Mouse (Mus musculus) CD4-positive helper T cell, adult 2 months (primary cell): Measurements from ENCODE around the gene 1110008L16Rik.
"Not testable (repeated sequence)": the region's sequence is repeated elsewhere in the genome, so short reads cannot be mapped to it uniquely, and the experiment has no call there.

ENCODE experiments used
- DNase-seq: peaks from one replicate; pipeline ENCODE4 v3.0.0-alpha.2; 2012; ENCODE audit warnings: low read depth, missing footprints, low spot score

The 1110008L16Rik gene

DNA sequence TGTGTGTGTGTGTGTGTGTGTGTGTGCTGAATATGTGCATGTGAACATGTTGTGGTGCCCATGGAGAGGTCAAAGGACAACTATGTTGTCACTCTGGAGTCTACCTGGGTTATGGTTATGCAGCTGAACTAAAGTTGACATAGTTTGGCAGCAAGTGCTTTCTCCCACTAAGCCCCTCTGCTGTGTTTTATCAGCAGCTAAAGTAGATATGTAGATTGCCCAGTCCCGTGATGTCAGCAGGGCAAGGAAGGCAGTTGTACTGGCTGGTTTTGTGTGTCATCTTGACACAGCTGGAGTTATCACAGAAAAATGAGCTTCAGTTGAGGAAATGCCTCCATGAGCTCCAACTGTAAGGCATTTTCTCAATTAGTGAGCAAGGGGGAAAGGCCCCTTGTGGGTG, 43.7 kb downstream of the 1110008L16Rik start:
- not testable (repeated sequence) for DNase-seq

DNA sequence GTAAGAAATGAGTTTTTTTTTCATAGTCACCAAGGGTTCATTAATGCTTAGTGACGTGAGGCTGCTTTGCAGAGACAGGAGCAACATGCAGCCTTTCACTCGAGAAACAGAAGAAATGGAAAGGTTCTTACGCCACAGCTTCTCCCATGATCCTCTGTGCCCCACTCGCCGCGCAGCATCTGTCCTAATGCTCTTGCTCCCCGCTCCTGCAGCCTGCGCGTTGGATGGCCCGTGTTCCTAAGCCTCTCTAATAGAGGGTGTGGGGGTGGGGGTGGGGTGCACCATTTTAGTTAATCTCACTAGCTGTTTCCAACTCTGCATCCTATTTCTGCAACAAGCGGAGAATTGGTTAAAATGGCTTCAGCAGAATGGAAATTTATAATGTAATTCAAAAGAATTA, 44.6 kb downstream of the 1110008L16Rik start:
- no peak for DNase-seq

DNA sequence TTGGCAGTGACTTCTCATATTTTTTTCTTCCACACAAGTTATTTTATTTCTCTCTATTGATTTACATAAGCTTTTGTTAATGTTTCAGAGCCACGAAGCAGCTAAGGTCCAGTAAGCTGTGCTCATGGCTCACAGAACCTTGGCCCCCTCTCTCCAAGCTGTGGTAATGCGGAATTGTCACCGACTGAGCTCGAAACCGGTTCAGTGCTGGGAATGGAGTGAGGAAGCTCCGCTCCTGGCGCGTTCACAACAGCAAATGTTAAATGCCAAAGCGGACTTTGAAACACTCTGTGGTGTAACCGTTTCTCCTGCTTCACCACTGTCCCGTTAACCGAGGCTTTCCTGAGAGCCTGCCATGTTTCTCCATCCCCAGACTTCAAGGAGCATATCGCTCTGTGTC, 45.2 kb downstream of the 1110008L16Rik start:
- DNase-seq: no peak

DNA sequence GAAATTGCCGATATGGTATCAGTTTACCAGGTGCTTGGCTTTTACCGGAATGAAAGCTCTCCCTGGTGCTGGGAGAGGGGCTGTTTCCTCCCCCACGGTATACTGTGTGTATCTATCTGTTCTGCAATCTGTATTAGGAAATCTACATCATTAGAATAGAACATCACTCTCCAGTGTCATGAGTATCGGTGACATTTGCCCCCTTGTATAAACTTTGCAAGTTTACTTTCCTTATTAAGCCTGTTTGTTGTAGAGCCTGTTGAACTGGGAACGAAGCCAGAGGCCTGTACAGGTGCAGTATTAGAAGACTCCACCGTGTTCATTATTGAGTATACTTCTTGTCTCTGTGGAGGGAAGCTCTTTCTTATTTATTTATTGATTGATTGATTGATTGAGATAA, 54.0 kb downstream of the 1110008L16Rik start:
- no peak for DNase-seq

DNA sequence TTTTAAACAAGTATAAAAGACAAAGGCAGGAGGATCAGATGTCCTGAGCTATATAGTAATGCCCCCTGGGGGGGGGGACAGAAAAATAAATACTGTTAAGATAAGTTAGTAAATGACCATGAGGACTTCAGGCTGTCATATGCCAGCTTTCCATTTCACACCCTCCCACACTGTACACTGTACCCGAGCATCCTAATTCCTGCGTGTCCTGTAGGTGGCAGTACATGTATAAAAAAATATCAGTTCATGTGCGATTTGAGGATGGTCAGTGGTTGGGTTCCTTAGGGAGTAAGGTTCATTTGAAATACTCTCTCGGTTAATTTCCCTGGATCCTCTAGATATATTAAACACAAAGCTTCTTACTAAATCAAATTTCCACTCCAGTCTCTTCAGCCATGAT, 55.5 kb downstream of the 1110008L16Rik start:
- DNase-seq: peak; percentile 65

DNA sequence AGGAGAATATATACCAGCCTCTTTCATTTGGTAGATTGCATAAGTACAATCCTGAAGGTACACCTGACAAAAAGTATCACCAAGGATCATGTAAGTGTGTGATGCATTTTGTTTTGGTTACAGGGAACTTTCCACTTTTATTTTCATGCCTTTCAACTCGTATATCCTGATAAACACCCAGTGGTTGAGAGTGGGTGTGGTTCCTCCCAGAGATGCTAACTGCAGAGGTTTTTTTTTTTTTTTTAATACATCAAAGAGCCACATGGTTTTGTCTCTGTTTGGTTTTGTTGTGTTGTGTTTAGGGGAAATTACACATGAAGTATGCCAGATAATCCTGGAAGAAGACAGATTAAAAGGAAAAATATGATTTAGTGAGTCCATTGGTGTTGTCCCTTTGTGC, 57.9 kb downstream of the 1110008L16Rik start:
- DNase-seq: peak; percentile 69

DNA sequence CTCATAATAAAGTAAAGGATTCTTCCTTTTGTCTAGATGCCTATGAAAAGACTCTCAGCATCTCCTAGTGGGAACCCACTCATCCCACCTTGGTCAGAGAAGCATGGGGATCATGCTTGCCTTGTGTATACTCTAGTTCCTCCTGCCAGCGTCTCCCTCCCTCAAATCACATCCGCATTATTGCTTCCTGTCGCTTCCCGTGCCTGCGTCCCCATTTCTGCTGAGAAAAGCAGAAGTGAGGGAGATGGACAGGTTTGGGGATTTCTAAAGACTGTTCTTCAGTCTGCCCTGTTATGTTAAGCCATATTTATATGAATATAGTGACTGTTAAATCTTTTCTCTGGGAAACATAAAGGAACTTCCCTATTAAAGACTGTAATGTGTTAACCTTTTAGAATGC, 61.6 kb downstream of the 1110008L16Rik start:
- no peak for DNase-seq

DNA sequence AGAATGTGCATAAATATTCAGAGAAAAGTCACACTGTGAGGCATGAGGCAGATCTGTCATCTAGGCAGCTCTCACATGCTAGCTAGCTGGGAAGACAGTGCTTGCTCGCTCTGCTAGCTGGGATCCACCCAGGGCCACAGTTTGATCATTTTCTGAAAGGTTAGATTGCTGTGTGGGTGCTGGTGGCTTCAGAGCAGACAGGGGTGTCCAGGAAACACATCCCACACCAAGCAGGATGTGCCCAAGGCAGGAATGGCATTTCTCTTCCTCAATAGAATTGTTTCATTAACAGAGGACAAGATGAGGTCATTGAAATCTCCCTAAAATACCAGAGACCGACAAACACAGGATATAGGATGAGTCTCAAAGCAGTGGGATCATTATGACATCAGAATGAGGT, 65.7 kb downstream of the 1110008L16Rik start:
- DNase-seq: no peak

DNA sequence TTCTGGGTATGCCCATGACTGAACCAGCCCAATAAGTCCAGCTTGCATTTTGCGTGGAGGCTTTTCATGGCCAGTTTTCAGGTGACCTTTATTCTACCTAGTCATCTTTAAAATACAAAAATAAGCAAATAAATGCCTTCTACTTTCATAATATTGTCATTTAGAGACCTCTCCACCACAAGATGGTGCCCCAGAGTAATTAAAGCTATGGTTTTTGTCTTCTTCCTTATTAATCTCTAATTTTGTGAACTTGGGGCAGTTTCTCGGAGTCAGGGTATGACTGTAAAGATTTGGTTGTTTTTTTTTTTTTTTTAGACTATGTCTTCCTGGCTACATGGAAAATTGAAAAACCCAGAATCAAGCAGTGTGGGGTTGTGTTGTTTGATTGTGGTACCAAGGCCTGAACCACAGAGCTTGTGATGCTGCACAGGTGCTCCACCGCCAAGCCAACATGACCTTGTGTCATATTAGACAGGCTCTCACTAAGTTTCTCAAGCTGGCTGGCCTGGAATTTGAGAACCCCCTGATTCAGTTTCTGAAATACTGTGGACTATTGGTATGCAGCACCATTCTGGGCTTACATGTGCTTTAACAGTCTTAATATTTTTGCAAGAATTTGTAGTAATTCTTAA, 73.2 kb downstream of the 1110008L16Rik start:
- DNase-seq: peak; percentile 32

DNA sequence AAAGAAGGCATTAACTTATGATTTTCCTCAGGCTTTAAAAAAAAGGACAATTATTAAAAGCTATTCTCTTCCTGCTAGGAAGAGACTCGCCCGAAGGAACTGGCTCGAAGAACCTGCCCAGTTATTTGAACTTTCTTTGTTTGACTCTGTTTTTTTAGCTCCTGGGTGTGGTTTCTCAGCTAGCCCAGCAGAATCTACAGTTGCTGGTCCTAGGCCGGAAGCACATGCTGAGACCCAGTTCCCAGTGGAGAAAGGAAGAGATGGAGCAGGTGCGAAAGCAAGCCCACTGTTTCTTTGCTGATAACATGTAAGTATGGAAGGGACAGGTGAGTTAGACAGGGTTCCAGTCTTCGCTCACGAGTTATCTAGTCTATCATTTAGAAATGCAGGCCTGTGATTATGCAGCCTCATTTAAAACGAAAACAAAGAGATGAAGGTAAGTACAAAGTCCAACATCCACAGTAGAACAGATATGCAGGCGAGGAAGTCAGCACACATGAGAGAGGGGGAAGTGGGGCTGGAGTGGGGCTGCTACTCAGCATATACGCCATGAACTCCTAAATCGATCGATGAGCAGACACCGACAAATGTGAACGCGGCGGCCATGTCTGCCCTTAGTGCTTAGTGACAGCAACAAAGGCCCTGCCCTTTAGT, 77.7 kb downstream of the 1110008L16Rik start:
- no peak for DNase-seq

DNA sequence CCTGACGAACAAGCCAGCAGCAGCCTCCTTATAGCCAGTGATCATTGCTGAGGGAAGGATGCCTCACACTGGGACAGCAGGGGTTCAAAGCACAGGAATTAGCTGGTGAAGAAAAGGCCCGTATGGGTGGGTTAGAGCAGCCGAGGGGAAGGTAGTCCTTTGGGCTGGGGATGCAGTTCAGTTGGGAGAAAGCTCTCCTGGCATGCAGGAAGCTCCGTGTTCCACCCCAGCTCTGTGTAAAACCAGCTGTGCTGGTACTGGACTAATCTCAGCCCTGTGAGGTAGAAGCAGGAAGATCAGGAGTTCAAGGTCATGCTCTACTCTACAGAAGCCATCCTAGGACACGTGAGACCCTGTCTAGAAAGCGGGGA, 78.2 kb downstream of the 1110008L16Rik start:
- no peak for DNase-seq

DNA sequence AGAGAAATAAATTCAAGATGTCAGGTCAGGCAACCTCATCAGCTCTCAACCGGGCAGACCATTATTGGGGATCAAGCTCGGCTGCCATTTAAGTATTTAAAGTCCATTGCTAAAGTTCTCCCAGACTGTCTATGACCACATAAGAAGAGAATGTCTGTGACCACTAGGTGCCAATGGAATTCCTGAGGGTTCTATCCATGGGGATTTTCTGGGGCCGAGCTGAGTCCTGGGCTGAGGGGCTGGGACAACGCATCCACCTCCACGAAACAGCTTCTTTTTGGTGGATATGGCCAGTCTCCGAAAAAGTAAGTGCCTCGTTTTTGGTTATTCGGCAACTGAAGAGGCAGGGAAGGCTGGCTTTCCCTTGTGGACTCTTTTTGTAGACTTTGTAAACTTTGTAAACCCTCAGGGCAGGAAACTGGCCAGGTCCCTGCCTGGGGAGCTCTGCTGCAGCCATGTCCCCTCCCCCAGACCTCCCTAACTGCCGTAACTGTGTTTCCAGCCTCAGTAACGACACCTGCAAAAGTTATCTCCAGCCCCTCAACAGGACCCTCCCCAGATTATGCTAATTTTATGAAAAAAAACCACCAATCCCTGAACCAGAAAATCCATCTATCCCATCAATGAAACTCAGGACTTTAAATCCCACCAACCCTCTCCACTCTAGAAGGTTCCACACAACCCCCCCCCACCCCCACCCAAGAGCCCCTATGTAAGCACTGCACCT, 84.8 kb downstream of the 1110008L16Rik start, which contains the start of gene Psma6:
Psma6 (plus strand) TSS at position 200 of the 727 bp plus-strand sequence.
- DNase-seq: no peak

DNA sequence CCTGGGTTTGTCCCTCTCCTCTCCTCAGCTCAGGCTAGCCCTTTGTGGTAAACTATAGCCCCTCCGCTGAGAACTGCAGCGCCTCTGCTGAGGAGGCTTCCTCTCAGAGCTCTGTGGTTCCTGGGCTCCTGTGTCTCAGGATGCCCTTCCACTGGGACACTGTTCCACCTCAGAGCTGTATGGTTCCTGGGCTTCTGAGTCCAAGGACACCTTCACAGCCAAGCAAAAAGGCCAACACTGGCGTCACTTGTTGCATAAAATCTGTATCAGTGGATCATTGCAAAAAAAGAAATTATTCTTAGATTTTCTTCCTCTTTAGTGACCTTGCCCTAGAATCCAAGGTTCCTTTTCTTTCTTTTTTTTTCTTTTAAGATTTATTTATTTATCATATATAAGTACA, 85.4 kb downstream of the 1110008L16Rik start:
- no peak for DNase-seq

DNA sequence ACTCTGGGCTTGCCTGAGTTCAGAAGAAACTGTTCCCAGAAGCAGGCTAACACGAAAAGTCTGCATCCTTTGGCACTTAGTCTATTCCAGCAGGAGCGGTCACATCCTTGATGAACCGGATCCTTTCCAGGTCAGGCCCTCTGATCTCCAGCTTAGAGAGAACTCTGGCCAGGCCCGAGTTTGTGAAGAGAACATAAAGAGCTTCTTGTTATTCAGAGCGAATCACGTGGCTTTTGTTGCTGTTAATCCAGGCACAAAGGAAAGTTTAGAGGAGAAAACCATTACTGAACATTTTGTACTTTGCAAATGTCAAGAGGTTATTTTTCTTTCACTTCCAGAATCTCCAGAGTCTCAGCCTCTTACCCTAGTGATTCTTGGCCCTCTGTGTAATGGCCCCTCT, 86.6 kb downstream of the 1110008L16Rik start:
- DNase-seq: no peak

DNA sequence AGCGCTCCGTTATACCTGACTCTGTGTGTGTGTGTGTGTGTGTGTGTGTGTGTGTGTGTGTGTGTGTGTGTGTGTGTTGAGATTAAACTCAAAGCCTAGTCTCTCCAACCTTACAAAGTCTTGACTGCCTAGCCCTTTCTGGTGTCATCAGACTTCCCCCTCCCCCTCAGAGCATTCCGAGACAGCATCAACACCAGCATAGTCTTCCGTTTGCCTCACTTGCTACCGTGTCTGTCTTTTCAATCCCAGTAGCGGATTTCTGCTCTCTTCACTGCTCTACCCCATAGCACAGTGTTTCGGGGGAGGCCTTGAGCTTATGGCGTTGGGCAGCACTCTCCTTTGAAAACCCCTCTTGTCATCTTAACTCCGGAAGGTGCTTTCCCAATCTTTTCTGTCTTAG, 87.1 kb downstream of the 1110008L16Rik start:
- no peak for DNase-seq

DNA sequence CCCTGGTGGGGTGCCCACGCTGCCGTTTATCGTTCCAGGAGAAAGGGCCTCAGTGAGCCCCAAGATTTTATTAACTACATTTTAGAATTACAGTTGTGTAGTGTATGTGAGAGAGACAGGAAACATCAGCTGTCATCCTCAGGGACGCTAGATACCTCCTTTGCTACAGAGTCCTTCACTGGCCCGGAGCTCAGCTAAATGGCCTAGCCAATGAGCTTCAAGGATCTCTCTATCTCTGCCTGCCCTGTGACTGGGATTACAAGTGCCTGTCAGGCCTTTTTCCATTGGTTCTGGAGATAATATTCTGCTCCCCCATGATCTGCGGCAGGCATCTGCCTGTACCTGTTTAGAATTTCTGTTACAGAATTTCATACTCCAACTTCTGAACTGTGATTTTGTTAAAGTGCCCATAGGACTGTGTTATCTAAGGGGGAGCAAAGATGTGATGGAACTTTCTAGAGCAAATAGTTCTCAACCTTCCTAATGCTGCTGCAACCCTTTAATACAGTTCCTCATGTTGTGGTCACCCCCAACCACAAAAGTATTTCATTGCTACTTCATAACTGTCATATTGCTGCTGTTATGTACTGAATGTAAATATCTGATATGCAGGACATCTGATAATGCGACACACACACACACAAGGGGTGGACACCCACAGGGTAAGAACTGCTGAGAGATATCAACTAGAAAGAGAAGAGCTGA, 87.9 kb downstream of the 1110008L16Rik start:
- DNase-seq: no peak

DNA sequence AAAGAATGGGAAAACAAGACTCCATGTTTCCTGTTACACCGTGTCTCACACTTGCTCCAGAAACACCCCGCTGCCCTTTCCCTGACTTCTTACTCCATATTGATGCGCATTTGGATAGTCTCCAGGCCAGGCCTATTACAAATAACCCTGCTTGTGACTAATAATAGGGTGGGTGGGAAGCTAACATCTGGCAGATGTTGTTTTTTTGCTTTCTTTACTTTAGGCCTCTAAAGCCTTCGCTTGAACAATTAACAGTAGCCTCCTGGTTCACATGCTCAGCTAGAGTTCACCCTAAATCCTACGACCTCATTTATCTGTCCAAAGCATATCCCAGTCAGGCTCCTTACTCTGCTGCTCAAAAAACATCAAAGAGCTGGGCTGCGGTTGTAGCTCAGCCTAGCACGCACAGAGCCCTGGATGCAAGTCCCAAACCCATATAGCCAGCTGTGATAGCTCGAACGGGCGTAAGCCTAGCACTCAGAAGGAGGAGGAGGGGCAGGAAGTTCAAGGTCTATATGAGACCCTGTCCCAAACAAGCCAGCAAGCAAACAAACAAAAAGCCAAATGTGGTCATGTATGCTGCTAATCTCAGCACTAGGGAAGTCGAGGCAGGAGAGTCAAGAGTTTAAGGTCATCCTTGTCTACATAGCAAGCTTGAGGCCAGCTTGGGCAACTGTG, 88.5 kb downstream of the 1110008L16Rik start:
- DNase-seq: peak; percentile 51

DNA sequence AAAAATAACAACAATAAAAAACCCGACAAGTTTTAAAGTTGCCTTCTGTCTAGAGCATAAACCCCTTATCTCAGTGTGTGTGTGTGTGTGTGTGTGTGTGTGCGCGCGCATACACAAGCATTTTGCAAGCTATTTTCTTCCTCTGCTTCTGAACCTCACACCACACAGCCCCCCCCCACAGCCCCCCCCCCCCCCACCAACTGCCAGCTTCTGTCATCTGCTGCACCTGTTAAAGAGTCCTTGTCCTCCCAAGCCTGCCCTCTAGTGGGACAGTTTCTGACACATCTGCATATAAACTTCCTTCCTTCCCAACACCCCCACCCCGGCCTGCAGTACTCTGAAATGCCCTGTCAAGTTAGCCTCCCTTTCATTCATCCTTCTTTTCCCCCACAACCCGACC, 89.1 kb downstream of the 1110008L16Rik start:
- peak; percentile 83 for DNase-seq

DNA sequence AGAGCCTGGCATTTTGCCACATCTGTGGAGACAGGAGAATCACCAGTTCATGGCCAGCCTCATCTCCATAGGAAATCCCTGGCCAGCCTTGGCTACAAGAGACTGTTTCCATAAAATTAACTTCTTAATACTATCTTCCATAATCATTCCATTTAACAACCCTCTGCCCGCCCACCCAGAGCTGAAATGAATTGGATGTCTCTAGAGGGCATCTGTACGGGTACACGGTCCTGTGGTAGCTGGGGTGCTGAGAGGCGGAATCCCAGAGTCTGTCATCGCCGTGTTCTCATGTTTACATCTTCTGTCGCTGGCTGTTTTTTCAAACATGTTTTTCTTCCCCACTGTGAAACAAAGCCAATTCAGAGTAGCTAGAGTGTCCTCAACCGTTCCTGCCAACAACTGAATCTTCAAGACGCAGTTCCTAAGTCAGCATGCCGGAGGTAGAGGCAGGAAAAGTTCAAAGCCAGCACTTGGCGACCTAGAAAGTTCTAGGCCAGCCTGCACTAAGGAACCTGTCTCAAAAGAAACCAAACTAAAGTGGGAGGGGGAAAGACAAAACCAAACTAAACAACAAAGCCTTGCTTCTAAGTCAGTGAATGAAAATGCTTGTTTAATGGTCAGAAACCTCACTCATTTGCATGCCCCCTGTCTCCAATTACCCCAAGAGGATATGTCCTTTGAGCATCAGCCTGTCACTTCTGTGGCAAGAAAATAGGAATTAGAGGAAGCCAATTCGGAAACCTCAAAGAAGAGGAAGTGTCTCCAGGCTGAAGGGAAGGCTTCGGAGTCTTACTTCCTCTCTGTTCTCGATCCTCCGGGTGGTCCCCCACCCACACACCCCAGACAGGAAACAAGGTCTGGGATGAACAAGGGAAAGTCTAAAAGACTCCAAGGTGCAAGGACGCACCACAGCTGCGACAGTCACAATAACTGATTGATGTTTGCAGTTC, 90.0 kb downstream of the 1110008L16Rik start:
- peak; percentile 56 for DNase-seq

DNA sequence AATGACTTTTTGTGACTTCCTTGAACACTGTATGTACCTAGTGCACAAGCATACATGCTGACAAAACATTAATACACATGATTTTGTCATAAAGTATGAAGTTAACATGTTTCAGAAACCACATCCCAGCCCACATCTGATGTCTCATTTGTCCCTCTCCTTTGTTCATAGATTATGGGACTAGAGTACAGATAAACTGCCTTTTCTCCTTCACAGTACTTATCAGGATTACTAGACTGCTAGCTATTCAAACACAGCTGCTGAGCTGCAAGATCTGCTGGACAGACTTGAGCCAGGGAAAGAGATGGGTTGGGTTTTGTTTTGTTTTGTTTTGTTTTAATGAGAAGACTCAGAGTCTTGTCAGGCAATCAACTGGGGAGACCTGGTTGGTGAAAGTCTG, 92.7 kb downstream of the 1110008L16Rik start:
- DNase-seq: peak; percentile 31
